Mouse (Mus musculus) CD8-positive naive resting alpha-beta T cell, adult 2 months (primary cell): Measurements from ENCODE around the gene Lyz2.
"Not testable (repeated sequence)": the region's sequence is repeated elsewhere in the genome, so short reads cannot be mapped to it uniquely, and the experiment has no call there.

Experiments
- DNase-seq, 2 experiments: peaks; one replicate each; pipeline ENCODE4 v3.0.0; 2022; ENCODE audit warnings: low read depth in 2 of 2, low spot score in 2 of 2

Lyz2 gene

GRCm38 (mm10) chr10:117284578-117285520 lies 2.7 kb upstream of the Lyz2 start:
- DNase-seq: no peak

GRCm38 (mm10) chr10:117283871-117284577 lies 1.9 kb upstream of the Lyz2 start:
- DNase-seq: no peak

DNA sequence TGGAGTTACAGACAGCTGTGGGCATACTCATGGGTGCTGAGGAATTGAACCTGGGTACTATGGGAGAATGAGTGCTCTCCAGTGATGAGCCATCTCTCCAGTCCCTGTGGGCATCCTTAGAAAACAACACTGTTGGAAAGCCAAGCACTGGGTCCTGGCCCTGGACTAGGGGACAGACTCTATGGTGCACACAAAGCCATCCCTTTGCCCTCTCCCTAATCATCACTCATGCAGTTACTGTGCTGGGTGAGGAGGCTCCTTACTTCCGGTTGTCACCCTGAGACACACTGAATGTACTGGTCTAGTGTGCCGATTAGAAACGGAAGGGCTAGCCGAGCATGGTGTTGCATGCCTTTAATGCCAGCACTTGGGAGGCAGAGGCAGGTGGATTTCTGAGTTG lies 1.1 kb upstream of the Lyz2 start:
- not testable (repeated sequence) for DNase-seq

- no peak for DNase-seq
Measured at GRCm38 (mm10) chr10:117282551-117282950, 430 bp upstream of the Lyz2 start.

GRCm38 (mm10) chr10:117281381-117281920 lies 670 bp downstream of the Lyz2 start:
- no peak for DNase-seq

DNA sequence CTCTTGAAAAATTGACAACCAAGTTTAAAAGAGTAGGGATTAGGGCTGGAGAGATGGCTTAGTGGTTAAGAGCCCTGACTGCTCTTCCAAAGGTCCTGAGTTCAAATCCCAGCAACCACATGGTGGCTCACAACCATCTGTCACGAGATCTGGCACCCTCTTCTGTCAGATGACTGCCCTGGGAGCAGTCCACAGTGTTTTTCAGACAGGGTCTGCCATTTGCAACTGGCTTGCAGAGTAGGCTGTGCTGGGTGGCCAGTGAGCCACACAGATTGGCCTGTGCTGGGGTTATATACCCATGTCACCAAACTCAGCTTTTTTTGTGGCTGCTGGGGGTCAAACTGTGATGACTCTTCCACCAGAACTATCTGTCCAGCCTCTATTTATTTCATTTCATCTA lies 2.1 kb downstream of the Lyz2 start:
- no peak for DNase-seq

DNA sequence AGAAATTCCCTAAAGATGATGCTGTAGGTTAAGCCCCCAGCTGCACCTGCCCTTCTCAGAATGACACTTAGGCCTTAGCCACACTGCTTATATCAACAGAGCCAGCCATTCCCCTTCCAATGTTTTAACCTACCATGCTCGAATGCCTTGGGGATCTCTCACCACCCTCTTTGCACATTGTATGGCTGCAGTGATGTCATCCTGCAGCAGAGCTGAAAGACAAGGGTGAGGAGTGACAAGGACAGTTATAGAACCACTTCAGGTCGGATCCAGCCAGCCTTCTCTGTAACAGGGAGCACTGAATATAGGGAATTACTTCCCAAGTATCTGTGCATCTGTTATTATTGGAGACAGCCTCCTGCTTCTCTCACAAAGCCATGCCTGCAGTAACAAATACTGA lies 3.6 kb downstream of the Lyz2 start:
- not testable (repeated sequence) for DNase-seq

DNA sequence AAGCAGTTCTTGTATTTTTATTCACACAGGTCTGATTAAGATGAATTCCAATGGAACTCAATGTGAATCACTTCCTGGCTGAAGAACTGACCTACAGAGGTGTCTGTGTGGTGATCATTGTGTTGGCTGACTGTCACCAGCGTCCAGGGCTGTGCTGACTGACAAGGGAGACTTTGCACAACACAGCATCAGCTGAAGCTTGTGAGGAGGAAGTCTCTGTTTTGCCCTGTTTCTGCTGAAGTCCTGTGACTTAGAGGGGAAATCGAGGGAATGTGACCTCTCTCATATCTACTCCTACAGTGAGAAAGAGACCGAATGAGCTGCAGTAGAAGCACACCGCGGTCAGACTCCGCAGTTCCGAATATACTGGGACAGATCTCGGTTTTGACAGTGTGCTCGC lies 4.3 kb downstream of the Lyz2 start:
- DNase-seq: not testable (repeated sequence)

GRCm38 (mm10) chr10:117275681-117276369 lies 6.3 kb downstream of the Lyz2 start:
- no peak for DNase-seq

DNA sequence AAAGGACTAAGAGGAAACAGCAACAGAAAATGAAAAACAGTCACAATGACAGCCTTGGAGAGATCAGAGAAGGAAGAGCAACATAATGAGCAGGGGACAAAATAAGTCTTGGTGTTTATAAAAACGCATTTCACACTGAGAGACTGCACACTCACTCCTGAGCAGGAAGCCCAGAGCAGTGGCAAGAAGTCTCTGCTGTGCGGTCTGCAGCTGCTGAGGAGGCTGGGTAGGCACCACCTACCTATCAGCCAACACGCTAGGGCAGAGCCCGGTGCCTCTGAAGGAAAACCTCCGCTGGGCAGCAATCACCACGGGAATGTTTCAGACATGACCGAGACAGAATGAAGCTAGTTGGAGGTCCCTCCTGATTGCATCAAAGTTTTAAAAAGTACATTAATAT lies 7.5 kb downstream of the Lyz2 start:
- DNase-seq: not testable (repeated sequence)

DNA sequence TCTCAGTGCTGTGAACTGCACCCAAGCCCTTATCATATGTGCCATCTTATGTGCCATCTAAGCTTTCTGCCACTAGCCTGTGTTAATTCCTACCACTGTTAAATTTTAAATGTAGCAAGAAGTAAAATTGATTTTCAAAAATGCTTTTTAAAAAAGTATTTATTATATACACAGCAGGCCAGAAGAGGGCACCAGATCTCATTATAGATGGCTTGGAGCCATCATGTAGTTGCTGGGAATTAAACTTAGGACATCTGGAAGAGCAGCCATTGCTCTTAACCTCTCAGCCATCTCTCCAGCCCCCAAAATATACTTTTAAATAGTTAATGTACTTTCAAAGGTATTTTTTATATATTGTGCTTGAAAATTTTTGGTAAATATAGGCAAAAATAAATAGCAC lies 10.1 kb downstream of the Lyz2 start:
- no peak for DNase-seq

GRCm38 (mm10) chr10:117259870-117260269 lies 22.3 kb downstream of the Lyz2 start:
- DNase-seq: no peak

- DNase-seq: no peak
Measured at GRCm38 (mm10) chr10:117238603-117239002, 43.5 kb downstream of the Lyz2 start, which contains the start of gene 9530003J23Rik. 9530003J23Rik (minus strand) TSS chr10:117238703.

DNA sequence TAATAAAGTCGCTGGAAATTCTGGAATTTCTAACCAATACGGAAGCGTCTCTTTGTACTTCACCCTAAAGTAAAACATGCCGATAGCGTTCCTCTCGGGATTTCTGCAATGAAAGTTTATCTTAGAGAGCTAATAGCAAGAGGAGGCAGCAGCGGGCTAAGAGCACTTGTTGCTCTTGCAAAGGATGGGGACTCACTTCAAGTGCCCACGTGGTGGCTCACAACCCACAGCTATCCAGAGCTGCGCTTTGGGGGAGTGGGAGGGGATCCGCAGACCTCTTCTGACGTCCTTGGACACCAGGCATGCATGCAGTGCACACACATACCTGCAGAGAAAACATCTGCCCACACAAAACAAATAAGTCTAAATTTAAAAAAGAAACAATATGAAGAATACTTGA lies 46.3 kb downstream of the Lyz2 start:
- no peak for DNase-seq

GRCm38 (mm10) chr10:117234825-117235224 lies 47.3 kb downstream of the Lyz2 start:
- no peak for DNase-seq

DNA sequence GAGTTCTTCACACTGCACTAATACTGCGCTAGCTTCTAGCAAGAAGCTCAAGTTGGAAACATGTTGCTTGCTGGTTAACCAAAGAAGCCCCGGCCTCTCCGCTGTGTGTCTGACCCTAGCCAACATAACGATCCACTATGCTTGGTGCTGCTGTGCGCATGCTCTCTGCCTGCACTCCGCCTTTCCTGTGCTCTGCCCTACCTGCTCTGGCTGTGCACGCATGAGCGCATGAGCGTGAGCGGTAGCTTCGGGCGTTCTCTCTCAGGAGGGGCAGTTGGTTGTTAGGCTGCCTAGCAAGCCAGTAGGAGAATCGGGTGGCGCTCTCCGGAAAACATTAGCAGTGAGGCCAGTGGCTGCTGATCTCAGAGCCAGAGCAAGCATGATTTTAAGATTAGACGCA lies 52.3 kb downstream of the Lyz2 start:
- no peak for DNase-seq
